Mouse (Mus musculus): ENCODE data around the gene Rsph14.

- TF ChIP-seq CTCF (IDR thresholded peaks at IDR 0.05; ENCODE audit: insufficient read depth, low read length) (no peak), POLR2A (IDR thresholded peaks at IDR 0.05; ENCODE audit: borderline replicate concordance, extremely low read depth, low read depth, low read length) (no peak)
Measured at GRCm38 (mm10) chr10:75078174-75079128, 46.1 kb upstream of the Rsph14 start.
